Mouse (Mus musculus) midbrain, embryonic 13.5 days (tissue): ENCODE measurements at regions not wholly inside any gene's neighbourhood (a gene's known extent, or its start where the extent isn't known, plus 50 kb on each side); places are given as distances from the start of the nearest gene placed in this dataset.

Experiments
- ATAC-seq: fragments of 200-750 bp; cut with Nextera tagmentation; 2 replicates; pipeline ENCODE4 v1.8.0; 2017; ENCODE audit warnings: mild to moderate bottlenecking, moderate TSS enrichment, moderate library complexity
- H3K27ac ChIP-seq: fragments of 300-500 bp; sonication (generic); 2 replicates; pipeline ENCODE4 v1.5.1; 2015; ENCODE audit warnings: inconsistent platforms, mild to moderate bottlenecking, moderate library complexity
- H3K27me3 ChIP-seq: fragments of 300-500 bp; sonication (generic); 2 replicates; pipeline ENCODE4 v1.6.1; 2015; ENCODE audit warnings: mild to moderate bottlenecking, inconsistent platforms
- H3K36me3 ChIP-seq: fragments of 300-500 bp; sonication (generic); 2 replicates; pipeline ENCODE4 v1.6.1; 2015; ENCODE audit warnings: mild to moderate bottlenecking, inconsistent platforms
- H3K4me1 ChIP-seq: fragments of 300-500 bp; sonication (generic); replicated peaks from 2 replicates; pipeline ENCODE4 v1.6.1; 2015; ENCODE audit warnings: inconsistent platforms
- H3K4me2 ChIP-seq: fragments of 300-500 bp; sonication (generic); replicated peaks from 2 replicates; pipeline ENCODE4 v1.6.1; 2015; ENCODE audit warnings: moderate library complexity, mild to moderate bottlenecking, inconsistent platforms
- H3K4me3 ChIP-seq: fragments of 300-500 bp; sonication (generic); replicated peaks from 2 replicates; pipeline ENCODE4 v1.5.1; 2015; ENCODE audit warnings: mild to moderate bottlenecking, inconsistent platforms
- H3K9ac ChIP-seq: fragments of 300-500 bp; sonication (generic); replicated peaks from 2 replicates; pipeline ENCODE4 v1.6.1; 2015; ENCODE audit warnings: mild to moderate bottlenecking, inconsistent platforms
- H3K9me3 ChIP-seq: fragments of 300-500 bp; sonication (generic); 2 replicates; pipeline ENCODE4 v1.6.1; 2016; ENCODE audit warnings: mild to moderate bottlenecking, inconsistent platforms
- WGBS: fragments of 180-500 bp; shearing (Covaris S2); methylation state at CpG from one replicate; pipeline ENCODE4 v1.1.7; 2015; 5-methylcytosine and 5-hydroxymethylcytosine counted together

GRCm38 (mm10) chr7:95997190-95997589, 173.9 kb upstream of the Tenm4 start:
- no peak for ATAC-seq
- Histone ChIP-seq H3K4me3 (no peak overlapping the region), H3K4me2 (no peak overlapping the region), H3K27me3 (no peaks in the 10 kb centered on the region), H3K9me3 (no peaks in the 10 kb centered on the region), H3K36me3 (no peaks in the 10 kb centered on the region), H3K4me1 (peaks cover 5% of the 10 kb centered on the region; the same call in 1 of the 2 replicates), H3K9ac (no peak overlapping the region), H3K27ac (no peak overlapping the region)
- 80% methylated on average over 3 of the region's 3 CpGs for WGBS

DNA sequence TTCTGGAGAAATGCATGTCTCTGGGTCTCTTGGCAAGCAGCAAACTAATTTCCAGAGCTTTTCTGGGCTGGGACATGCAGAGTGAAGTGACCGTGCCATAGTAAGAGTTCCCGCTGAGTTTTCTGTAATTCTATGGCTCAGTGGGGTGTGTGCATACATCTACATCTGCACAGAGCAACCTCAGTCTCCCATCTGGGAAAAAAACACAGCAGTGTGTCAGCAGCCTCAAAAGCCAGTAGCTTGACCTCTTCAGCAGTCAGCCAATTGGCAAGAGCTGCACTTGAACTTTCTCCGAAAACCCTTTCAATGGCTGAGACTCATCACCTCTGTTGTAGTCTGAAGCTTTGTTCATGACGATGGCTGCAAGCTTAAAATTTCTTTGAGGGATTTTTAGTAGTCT, 171.9 kb upstream of the Tenm4 start:
- H3K27ac ChIP-seq: no peak overlapping the region
- WGBS: 28% methylated on average over 4 of the region's 4 CpGs
- H3K9me3 ChIP-seq: no peaks in the 10 kb centered on the region
- ATAC-seq: no peak
- peaks cover 5% of the 10 kb centered on the region; the same call in 1 of the 2 replicates for H3K4me1 ChIP-seq
- H3K4me3 ChIP-seq: no peak overlapping the region
- no peaks in the 10 kb centered on the region for H3K36me3 ChIP-seq
- no peak overlapping the region for H3K4me2 ChIP-seq
- H3K27me3 ChIP-seq: no peaks in the 10 kb centered on the region
- no peak overlapping the region for H3K9ac ChIP-seq

DNA sequence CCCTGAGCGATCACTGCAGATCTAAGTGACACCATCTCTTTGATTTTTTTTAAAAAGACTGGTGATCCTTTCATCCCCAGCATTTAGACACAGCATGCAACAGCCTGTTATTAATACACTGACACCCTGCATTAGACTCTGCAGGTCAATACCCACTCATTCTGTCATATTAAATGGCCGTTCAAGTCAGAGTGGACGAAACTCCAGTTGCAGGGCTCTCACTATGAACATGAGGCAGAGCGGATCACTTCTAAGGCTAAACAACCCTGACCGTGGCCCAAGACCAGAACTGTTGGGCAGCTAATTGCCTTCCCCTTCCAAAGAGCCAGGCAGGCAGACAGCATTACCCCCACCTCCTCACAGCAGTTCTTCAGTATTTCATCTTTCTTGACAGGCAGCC, 168.6 kb upstream of the Tenm4 start:
- H3K27ac ChIP-seq: no peak overlapping the region
- no peak overlapping the region for H3K4me3 ChIP-seq
- ATAC-seq: no peak
- H3K9me3 ChIP-seq: no peaks in the 10 kb centered on the region
- no peak overlapping the region for H3K9ac ChIP-seq
- no peaks in the 10 kb centered on the region for H3K27me3 ChIP-seq
- whole genome bisulfite sequencing: 76% methylated on average over 5 of the region's 5 CpGs
- peaks cover 5% of the 10 kb centered on the region; the same call in 1 of the 2 replicates for H3K4me1 ChIP-seq
- H3K36me3 ChIP-seq: no peaks in the 10 kb centered on the region
- H3K4me2 ChIP-seq: no peak overlapping the region

- no peaks in the 10 kb centered on the region for H3K36me3 ChIP-seq
- no peak for ATAC-seq
- H3K27me3 ChIP-seq: no peaks in the 10 kb centered on the region
- H3K27ac ChIP-seq: no peak overlapping the region
- H3K4me2 ChIP-seq: no peak overlapping the region
- H3K9me3 ChIP-seq: no peaks in the 10 kb centered on the region
- WGBS: 91% methylated on average over 2 of the region's 2 CpGs
- no peak overlapping the region for H3K4me3 ChIP-seq
- H3K9ac ChIP-seq: no peak overlapping the region
- H3K4me1 ChIP-seq: no peaks in the 10 kb centered on the region
Measured at GRCm38 (mm10) chr7:96006299-96006698, 164.7 kb upstream of the Tenm4 start.

DNA sequence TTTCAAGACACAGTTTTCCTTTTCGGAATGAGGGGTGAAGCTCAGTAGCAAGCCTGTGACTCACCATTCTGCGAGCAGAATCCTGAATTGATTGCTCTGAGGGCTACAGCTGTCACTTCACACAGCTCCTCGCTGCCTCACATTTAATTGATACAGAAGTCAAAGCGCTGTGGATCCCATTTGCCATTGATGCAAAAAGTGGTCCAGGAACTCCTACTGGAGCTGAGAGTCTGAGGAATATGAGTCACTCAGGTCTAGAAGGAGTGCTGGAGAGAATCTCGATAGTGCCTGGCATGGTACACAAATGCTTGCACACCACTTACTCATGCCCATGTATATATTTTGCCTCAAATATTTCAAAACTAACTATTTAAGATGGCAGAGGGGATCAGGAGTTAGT, 158.0 kb upstream of the Tenm4 start:
- ATAC-seq: no peak
- Histone ChIP-seq H3K4me2 (no peak overlapping the region), H3K4me1 (no peaks in the 10 kb centered on the region), H3K36me3 (no peaks in the 10 kb centered on the region), H3K4me3 (no peak overlapping the region), H3K27me3 (no peaks in the 10 kb centered on the region), H3K9ac (no peak overlapping the region), H3K27ac (no peak overlapping the region), H3K9me3 (no peaks in the 10 kb centered on the region)
- 85% methylated on average over 5 of the region's 5 CpGs for WGBS

GRCm38 (mm10) chr7:96017112-96017884, 153.7 kb upstream of the Tenm4 start:
- H3K27ac ChIP-seq: no peak overlapping the region
- 92% methylated on average over 6 of the region's 6 CpGs for WGBS
- H3K36me3 ChIP-seq: no peaks in the 10 kb centered on the region
- no peaks in the 10 kb centered on the region for H3K4me1 ChIP-seq
- no peaks in the 10 kb centered on the region for H3K27me3 ChIP-seq
- no peak overlapping the region for H3K4me2 ChIP-seq
- H3K9me3 ChIP-seq: no peaks in the 10 kb centered on the region
- H3K4me3 ChIP-seq: no peak overlapping the region
- H3K9ac ChIP-seq: no peak overlapping the region
- ATAC-seq: no peak

- H3K9me3 ChIP-seq: 0 out of 2 replicates have a peak, but pooled peaks cover 4% of the 10 kb centered on the region
- no peak overlapping the region for H3K4me3 ChIP-seq
- no peaks in the 10 kb centered on the region for H3K36me3 ChIP-seq
- no peak overlapping the region for H3K4me2 ChIP-seq
- no peaks in the 10 kb centered on the region for H3K4me1 ChIP-seq
- H3K27me3 ChIP-seq: no peaks in the 10 kb centered on the region
- no peak for ATAC-seq
- 93% methylated on average over 3 of the region's 3 CpGs for WGBS
- no peak overlapping the region for H3K9ac ChIP-seq
- H3K27ac ChIP-seq: no peak overlapping the region
Measured at GRCm38 (mm10) chr7:96024048-96024447, 147.0 kb upstream of the Tenm4 start.

- 0 out of 2 replicates have a peak, but pooled peaks cover 4% of the 10 kb centered on the region for H3K9me3 ChIP-seq
- H3K9ac ChIP-seq: no peak overlapping the region
- 84% methylated on average over 6 of the region's 6 CpGs for WGBS
- no peak overlapping the region for H3K4me3 ChIP-seq
- no peak overlapping the region for H3K4me2 ChIP-seq
- no peaks in the 10 kb centered on the region for H3K27me3 ChIP-seq
- no peak overlapping the region for H3K27ac ChIP-seq
- H3K4me1 ChIP-seq: no peaks in the 10 kb centered on the region
- no peak for ATAC-seq
- no peaks in the 10 kb centered on the region for H3K36me3 ChIP-seq
Measured at GRCm38 (mm10) chr7:96026781-96027418, 144.1 kb upstream of the Tenm4 start.

DNA sequence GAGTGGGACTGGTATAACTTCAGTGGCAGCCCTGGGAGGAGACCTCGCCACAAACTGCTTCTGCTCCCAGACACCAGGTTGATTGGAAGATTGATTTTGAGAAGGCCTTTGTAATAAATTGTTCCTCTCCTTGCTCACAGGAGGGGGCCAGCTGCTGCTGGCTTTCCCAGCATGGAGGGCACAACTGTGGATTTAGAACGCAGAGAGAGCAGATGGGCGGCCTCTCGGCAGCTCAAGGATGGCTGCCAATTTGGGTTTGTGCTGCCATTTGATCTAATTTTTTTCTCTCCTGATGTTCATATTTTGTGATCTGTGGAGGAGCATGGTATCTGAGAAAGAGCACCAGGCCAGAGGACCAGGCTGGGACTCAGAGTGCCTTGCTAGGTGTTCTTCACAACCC, 137.4 kb upstream of the Tenm4 start:
- Histone ChIP-seq H3K4me1 (no peaks in the 10 kb centered on the region), H3K27me3 (no peaks in the 10 kb centered on the region), H3K4me2 (no peak overlapping the region), H3K9me3 (no peaks in the 10 kb centered on the region), H3K27ac (no peak overlapping the region), H3K4me3 (no peak overlapping the region), H3K9ac (no peak overlapping the region), H3K36me3 (no peaks in the 10 kb centered on the region)
- no peak for ATAC-seq
- WGBS: 73% methylated on average over 4 of the region's 4 CpGs

DNA sequence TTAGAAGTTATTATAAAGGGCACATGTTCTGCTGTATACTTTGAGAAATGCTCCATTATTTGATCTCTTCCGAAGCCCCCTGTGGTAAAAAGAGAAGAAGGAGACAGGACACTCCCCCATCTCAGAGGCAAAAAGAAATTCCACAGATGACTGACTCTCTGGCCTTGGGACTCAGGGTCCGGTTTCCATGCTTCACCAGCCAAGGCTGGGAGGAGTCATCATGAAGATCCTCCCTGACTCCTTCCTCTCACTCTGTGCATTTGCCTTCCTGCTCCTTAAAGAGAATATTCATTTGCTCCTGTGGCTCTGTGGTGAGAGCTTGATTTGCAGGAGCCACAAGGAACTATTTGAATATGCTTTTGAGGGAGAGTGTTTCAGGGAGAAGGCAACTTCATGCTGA, 135.6 kb upstream of the Tenm4 start:
- 37% methylated on average over 2 of the region's 2 CpGs for WGBS
- no peaks in the 10 kb centered on the region for H3K27me3 ChIP-seq
- no peak for ATAC-seq
- H3K36me3 ChIP-seq: no peaks in the 10 kb centered on the region
- H3K4me1 ChIP-seq: no peaks in the 10 kb centered on the region
- no peak overlapping the region for H3K4me2 ChIP-seq
- no peak overlapping the region for H3K9ac ChIP-seq
- H3K27ac ChIP-seq: no peak overlapping the region
- no peak overlapping the region for H3K4me3 ChIP-seq
- H3K9me3 ChIP-seq: no peaks in the 10 kb centered on the region

- Histone ChIP-seq H3K4me1 (no peaks in the 10 kb centered on the region), H3K9ac (no peak overlapping the region), H3K36me3 (0 out of 2 replicates have a peak, but pooled peaks cover 2% of the 10 kb centered on the region), H3K27me3 (no peaks in the 10 kb centered on the region), H3K4me2 (no peak overlapping the region), H3K4me3 (no peak overlapping the region), H3K27ac (no peak overlapping the region), H3K9me3 (no peaks in the 10 kb centered on the region)
- no peak for ATAC-seq
- WGBS: 46% methylated on average over 6 of the region's 6 CpGs
Measured at GRCm38 (mm10) chr7:96039628-96040027, 131.4 kb upstream of the Tenm4 start.

GRCm38 (mm10) chr7:96041806-96042205, 129.2 kb upstream of the Tenm4 start:
- Histone ChIP-seq H3K36me3 (0 out of 2 replicates have a peak, but pooled peaks cover 2% of the 10 kb centered on the region), H3K4me3 (no peak overlapping the region), H3K27ac (no peak overlapping the region), H3K9me3 (no peaks in the 10 kb centered on the region), H3K9ac (no peak overlapping the region), H3K4me1 (no peaks in the 10 kb centered on the region), H3K4me2 (no peak overlapping the region), H3K27me3 (no peaks in the 10 kb centered on the region)
- no peak for ATAC-seq
- WGBS: 59% methylated on average over 4 of the region's 4 CpGs
